Mouse (Mus musculus) midbrain, embryonic 11.5 days (tissue): ENCODE data around the gene Nectin4. TPM values are rescaled to one million over a fixed set of nuclear protein-coding genes. Genes with fewer than 3 reads are reported as not detected.

ENCODE experiments used
- ATAC-seq: fragments of 200-750 bp; cut with Nextera tagmentation; 2 replicates; pipeline ENCODE4 v1.8.0; 2017; ENCODE audit warnings: moderate TSS enrichment, moderate library complexity; ENCODE audit not compliant: low FRiP score
- DNase-seq: peaks from one replicate; pipeline ENCODE4 v3.0.0; 2015; ENCODE audit warnings: low spot score; ENCODE audit errors: missing footprints
- H3K27ac ChIP-seq: fragments of 300-500 bp; sonication (generic); 2 replicates; pipeline ENCODE4 v1.5.1; 2014; ENCODE audit warnings: low read depth, low read length
- H3K27me3 ChIP-seq: fragments of 300-500 bp; sonication (generic); 2 replicates; pipeline ENCODE4 v1.6.1; 2014; ENCODE audit warnings: mild to moderate bottlenecking, low read length, moderate library complexity, mixed read lengths; ENCODE audit not compliant: control insufficient read depth, insufficient read depth
- H3K36me3 ChIP-seq: fragments of 300-500 bp; sonication (generic); 2 replicates; pipeline ENCODE4 v1.6.1; 2014; ENCODE audit warnings: mild to moderate bottlenecking, low read length, moderate library complexity, mixed read lengths; ENCODE audit not compliant: control insufficient read depth, insufficient read depth
- H3K4me1 ChIP-seq: fragments of 300-500 bp; sonication (generic); 2 replicates; pipeline ENCODE4 v1.6.1; 2014; ENCODE audit warnings: low read length; ENCODE audit not compliant: control insufficient read depth, insufficient read depth
- H3K4me2 ChIP-seq: fragments of 300-500 bp; sonication (generic); 2 replicates; pipeline ENCODE4 v1.6.1; 2014; ENCODE audit warnings: mild to moderate bottlenecking, moderate library complexity
- H3K4me3 ChIP-seq: fragments of 300-500 bp; sonication (generic); 2 replicates; pipeline ENCODE4 v1.5.1; 2014; ENCODE audit warnings: low read depth, low read length
- H3K9ac ChIP-seq: fragments of 300-500 bp; sonication (generic); 2 replicates; pipeline ENCODE4 v1.6.1; 2014; ENCODE audit warnings: low read length
- H3K9me3 ChIP-seq: fragments of 300-500 bp; sonication (generic); 2 replicates; pipeline ENCODE4 v1.6.1; 2016; ENCODE audit warnings: low read length; ENCODE audit not compliant: control insufficient read depth
- WGBS: fragments of 180-500 bp; shearing (Covaris S2); extraction: QIAGEN DNeasy Blood & Tissue Kit; methylation state at CpG from one replicate; pipeline ENCODE4 v1.1.7; 2014; 5-methylcytosine and 5-hydroxymethylcytosine counted together
- polyA plus RNA-seq: library from polyadenylated mRNA; unstranded; fragments of >200 nt; fragmentation: Nextera tagmentation; extraction: Ambion mirVana; gene quantifications from 2 replicates; pipeline ENCODE4 v1.2.1, GENCODE M21; 2014

Gene Nectin4
- polyA plus RNA-seq, 1 experiment from 2014 or later = 0.49 TPM

DNA sequence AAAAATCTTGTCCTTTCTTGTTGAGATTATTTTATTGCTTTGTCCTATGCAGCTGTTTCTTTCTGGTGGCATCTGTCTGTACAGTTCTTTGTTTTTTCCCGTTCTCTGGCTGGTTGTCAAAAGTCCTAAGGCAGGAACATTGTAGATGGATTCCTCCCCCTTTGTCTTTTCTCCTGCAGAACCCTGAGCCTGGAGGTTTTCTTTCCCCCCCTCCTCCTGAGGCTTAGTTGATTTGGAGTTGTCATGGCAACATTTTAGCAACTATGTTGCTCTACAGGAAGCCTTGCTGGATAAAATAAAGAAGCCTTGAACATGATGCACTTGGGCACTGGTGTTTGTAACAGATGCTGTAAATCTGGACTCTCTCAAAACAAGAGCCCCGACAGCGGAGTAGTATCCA lies 42.5 kb downstream of the Nectin4 start:
- Histone ChIP-seq H3K27me3 (peaks cover 4% of the 10 kb centered on the region; the same call in 1 of the 2 replicates), H3K27ac (peak overlapping the region; percentile 45; the same call in 1 of the 2 replicates), H3K36me3 (peaks cover 14% of the 10 kb centered on the region), H3K4me1 (peaks cover 9% of the 10 kb centered on the region; the same call in 1 of the 2 replicates), H3K9ac (peak overlapping the region; percentile 93), H3K4me3 (peak overlapping the region; percentile 93), H3K4me2 (peak overlapping the region; percentile 40), H3K9me3 (no peaks in the 10 kb centered on the region)
- 48% methylated on average over 3 of the region's 3 CpGs for WGBS
- peak; percentile 89 for DNase-seq
- ATAC-seq = peak; percentile 3; the same call in 1 of the 2 replicates

- Histone ChIP-seq H3K36me3 (peaks cover 21% of the 10 kb centered on the region), H3K27ac (no peak overlapping the region), H3K4me3 (no peak overlapping the region), H3K9me3 (no peaks in the 10 kb centered on the region), H3K4me1 (peaks cover 9% of the 10 kb centered on the region; the same call in 1 of the 2 replicates), H3K9ac (no peak overlapping the region), H3K27me3 (peaks cover 4% of the 10 kb centered on the region; the same call in 1 of the 2 replicates), H3K4me2 (no peak overlapping the region)
- WGBS = 71% methylated on average over 8 of the region's 8 CpGs
- ATAC-seq (no peak), DNase-seq (no peak)
Measured at GRCm38 (mm10) chr1:171413608-171414007, 43.7 kb downstream of the Nectin4 start.

DNA sequence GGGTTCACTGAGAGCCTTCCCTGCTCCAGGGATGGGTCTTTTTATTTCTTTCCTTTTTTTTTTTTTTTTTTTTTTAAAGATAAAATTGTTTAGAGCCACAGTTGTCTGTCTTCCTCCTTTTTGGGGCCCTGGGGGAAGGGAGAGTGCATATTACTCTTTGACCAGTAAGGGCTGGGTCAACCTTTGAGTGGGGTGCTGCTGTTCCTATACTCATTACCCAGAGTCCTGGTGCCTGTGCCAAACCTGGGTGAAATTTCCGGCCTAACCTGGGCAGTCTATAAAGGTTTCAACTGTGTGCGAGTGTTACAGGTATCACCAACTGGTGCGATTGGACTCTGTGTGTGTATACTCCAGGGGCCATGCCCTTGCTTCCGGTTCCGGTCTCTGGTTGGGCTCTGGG lies 48.8 kb downstream of the Nectin4 start, which contains the start of gene Tstd1:
Gene Tstd1, plus strand, starts transcription at position 213 of the 400 bp plus-strand sequence.
- Histone ChIP-seq H3K9ac (no peak within 1 kb of the TSS), H3K4me3 (no peak within 1 kb of the TSS), H3K27ac (peak within 1 kb of the TSS; percentile 15; the same call in 1 of the 2 replicates), H3K27me3 (no peaks in the 10 kb centered on the region), H3K36me3 (peaks cover 26% of the 10 kb centered on the region), H3K4me2 (no peak within 1 kb of the TSS), H3K4me1 (no peaks in the 10 kb centered on the region; the same call in 1 of the 2 replicates), H3K9me3 (no peaks in the 10 kb centered on the region)
- DNase-seq (no peak), ATAC-seq (no peak)
- 86% methylated on average over 5 of the region's 5 CpGs for WGBS

GRCm38 (mm10) chr1:171419291-171419882 lies 49.5 kb downstream of the Nectin4 start:
- H3K4me2 ChIP-seq = no peak overlapping the region
- H3K4me1 ChIP-seq = no peaks in the 10 kb centered on the region
- ATAC-seq (peak; percentile 61), DNase-seq (no peak)
- H3K9me3 ChIP-seq = no peaks in the 10 kb centered on the region
- no peaks in the 10 kb centered on the region for H3K27me3 ChIP-seq
- H3K9ac ChIP-seq = no peak overlapping the region
- H3K27ac ChIP-seq = peak overlapping the region; percentile 15; the same call in 1 of the 2 replicates
- 50% methylated on average over 12 of the region's 12 CpGs for WGBS
- no peak overlapping the region for H3K4me3 ChIP-seq
- peaks cover 26% of the 10 kb centered on the region for H3K36me3 ChIP-seq

GRCm38 (mm10) chr1:171419905-171420304 lies 50.0 kb downstream of the Nectin4 start:
- H3K27ac ChIP-seq = 0 out of 2 replicates have a peak overlapping the region, but pooled peaks have one; percentile 15
- DNase-seq (no peak), ATAC-seq (no peak; the same call in 1 of the 2 replicates)
- no peaks in the 10 kb centered on the region for H3K9me3 ChIP-seq
- H3K4me2 ChIP-seq = no peak overlapping the region
- H3K27me3 ChIP-seq = no peaks in the 10 kb centered on the region
- no peak overlapping the region for H3K9ac ChIP-seq
- no peaks in the 10 kb centered on the region for H3K4me1 ChIP-seq
- peaks cover 26% of the 10 kb centered on the region for H3K36me3 ChIP-seq
- H3K4me3 ChIP-seq = no peak overlapping the region
- whole genome bisulfite sequencing = 76% methylated on average over 5 of the region's 5 CpGs

- DNase-seq = no peak
- 90% methylated on average over 8 of the region's 8 CpGs for WGBS
- no peak overlapping the region for H3K4me3 ChIP-seq
- no peak for ATAC-seq
- H3K27me3 ChIP-seq = no peaks in the 10 kb centered on the region
- no peaks in the 10 kb centered on the region for H3K4me1 ChIP-seq
- no peak overlapping the region for H3K27ac ChIP-seq
- H3K4me2 ChIP-seq = no peak overlapping the region
- H3K9ac ChIP-seq = no peak overlapping the region
- H3K36me3 ChIP-seq = peaks cover 12% of the 10 kb centered on the region
- no peaks in the 10 kb centered on the region for H3K9me3 ChIP-seq
Measured at GRCm38 (mm10) chr1:171422504-171423095, 52.7 kb downstream of the Nectin4 start.

DNA sequence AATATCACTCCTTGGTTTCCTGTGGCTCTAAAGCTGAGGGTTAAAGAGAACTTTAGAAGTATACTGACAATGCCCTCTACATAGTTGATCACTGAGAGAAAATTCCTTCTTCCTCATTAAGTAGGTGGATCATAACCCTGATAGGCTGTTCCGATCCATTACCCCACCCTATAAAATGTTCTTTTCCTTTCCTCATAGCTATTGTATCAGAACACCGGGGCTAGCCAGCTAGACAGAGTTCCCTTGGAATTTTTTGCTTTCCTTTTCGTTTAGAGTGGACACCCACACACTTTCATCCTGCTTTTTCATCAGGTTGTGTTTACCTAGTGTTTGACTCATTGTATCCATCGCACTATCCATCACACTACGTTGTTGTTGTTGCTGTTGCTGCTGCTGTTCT lies 54.7 kb downstream of the Nectin4 start:
- Histone ChIP-seq H3K9me3 (no peaks in the 10 kb centered on the region), H3K9ac (no peak overlapping the region), H3K27me3 (no peaks in the 10 kb centered on the region), H3K36me3 (no peaks in the 10 kb centered on the region), H3K27ac (no peak overlapping the region), H3K4me3 (no peak overlapping the region), H3K4me2 (no peak overlapping the region), H3K4me1 (no peaks in the 10 kb centered on the region)
- ATAC-seq = no peak
- 79% methylated on average over 5 of the region's 5 CpGs for WGBS
- DNase-seq = no peak

DNA sequence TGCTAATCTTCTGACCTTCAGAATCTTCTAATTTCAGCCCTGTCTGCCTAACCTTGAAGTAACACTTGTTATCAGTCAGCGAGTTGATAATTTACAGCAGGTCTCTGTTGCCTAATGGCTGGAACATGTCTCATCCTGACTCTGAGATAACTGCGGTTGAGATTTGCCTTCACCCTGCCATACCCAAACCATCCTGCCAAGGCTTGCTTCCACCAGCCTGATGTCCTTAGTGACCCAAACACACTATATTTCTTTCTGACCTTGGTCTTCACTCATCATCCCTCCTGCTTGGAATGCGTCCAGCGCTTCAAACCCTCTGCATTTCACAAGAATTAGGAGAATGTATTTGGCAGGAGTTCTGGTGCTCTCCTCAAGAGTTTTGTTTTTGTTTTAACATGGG lies 55.2 kb downstream of the Nectin4 start:
- ATAC-seq (no peak), DNase-seq (no peak)
- Histone ChIP-seq H3K36me3 (no peaks in the 10 kb centered on the region), H3K4me3 (no peak overlapping the region), H3K9me3 (no peaks in the 10 kb centered on the region), H3K9ac (no peak overlapping the region), H3K27ac (no peak overlapping the region), H3K4me1 (no peaks in the 10 kb centered on the region), H3K4me2 (no peak overlapping the region), H3K27me3 (no peaks in the 10 kb centered on the region)
- 83% methylated on average over 4 of the region's 4 CpGs for WGBS

- no peak overlapping the region for H3K4me2 ChIP-seq
- 91% methylated on average over 5 of the region's 5 CpGs for WGBS
- no peak overlapping the region for H3K4me3 ChIP-seq
- H3K9ac ChIP-seq = no peak overlapping the region
- no peak for ATAC-seq
- DNase-seq = no peak
- no peak overlapping the region for H3K27ac ChIP-seq
- peaks cover 9% of the 10 kb centered on the region; the same call in 1 of the 2 replicates for H3K27me3 ChIP-seq
- H3K9me3 ChIP-seq = no peaks in the 10 kb centered on the region
- no peaks in the 10 kb centered on the region for H3K36me3 ChIP-seq
- H3K4me1 ChIP-seq = peaks cover 1% of the 10 kb centered on the region; the same call in 1 of the 2 replicates
Measured at GRCm38 (mm10) chr1:171432158-171432557, 62.3 kb downstream of the Nectin4 start.
